Mouse (Mus musculus) kidney, postnatal 0 days (tissue): ENCODE data around the gene Ctsll3. TPM values are rescaled to one million over a fixed set of nuclear protein-coding genes. Genes with fewer than 3 reads are reported as not detected.

Experiments used
- ATAC-seq: fragments of 200-750 bp; cut with Nextera tagmentation; replicated peaks from 2 replicates; pipeline ENCODE4 v1.8.0; 2017; ENCODE audit warnings: low read depth, moderate number of reproducible peaks, moderate TSS enrichment, moderate library complexity; ENCODE audit not compliant: low FRiP score
- DNase-seq: peaks from one replicate; pipeline ENCODE4 v3.0.0-alpha.2; 2016; ENCODE audit warnings: low spot score
- H3K27ac ChIP-seq: fragments of 300-500 bp; sonication (generic); 2 replicates; pipeline ENCODE4 v1.5.1; 2014; ENCODE audit warnings: mild to moderate bottlenecking
- H3K27me3 ChIP-seq: fragments of 300-500 bp; sonication (generic); 2 replicates; pipeline ENCODE4 v1.6.1; 2014; ENCODE audit warnings: low read length, mixed read lengths; ENCODE audit not compliant: insufficient read depth
- H3K36me3 ChIP-seq: fragments of 300-500 bp; sonication (generic); 2 replicates; pipeline ENCODE4 v1.6.1; 2014; ENCODE audit warnings: low read length, mixed read lengths; ENCODE audit not compliant: insufficient read depth
- H3K4me1 ChIP-seq: fragments of 300-500 bp; sonication (generic); replicated peaks from 2 replicates; pipeline ENCODE4 v1.6.1; 2014; ENCODE audit warnings: antibody characterized with exemption, low read length, mixed read lengths; ENCODE audit not compliant: insufficient read depth
- H3K4me2 ChIP-seq: fragments of 300-500 bp; sonication (generic); 2 replicates; pipeline ENCODE4 v1.6.1; 2014; ENCODE audit warnings: mild to moderate bottlenecking, low read length, moderate library complexity, mixed read lengths
- H3K4me3 ChIP-seq: fragments of 300-500 bp; sonication (generic); replicated peaks from 2 replicates; pipeline ENCODE4 v1.5.1; 2014; ENCODE audit warnings: low read depth, low read length
- H3K9ac ChIP-seq: fragments of 300-500 bp; sonication (generic); 2 replicates; pipeline ENCODE4 v1.6.1; 2014; ENCODE audit warnings: low read depth, low read length
- H3K9me3 ChIP-seq: fragments of 300-500 bp; sonication (generic); replicated peaks from 2 replicates; pipeline ENCODE4 v1.6.1; 2016; ENCODE audit warnings: low read length, inconsistent platforms, mixed read lengths
- CTCF ChIP-seq: IDR thresholded peaks from 2 replicates; pipeline ENCODE4 v1.5.1; 2016; ENCODE audit warnings: antibody characterized with exemption, low read depth, mild to moderate bottlenecking, moderate library complexity
- WGBS: fragments of 180-500 bp; shearing (Covaris S2); extraction: QIAGEN DNeasy Blood & Tissue Kit; methylation state at CpG from one replicate; pipeline ENCODE4 v1.1.7; 2014; 5-methylcytosine and 5-hydroxymethylcytosine counted together
- polyA plus RNA-seq: library from polyadenylated mRNA; unstranded; fragments of >200 nt; fragmentation: Nextera tagmentation; extraction: Ambion mirVana; gene quantifications from 2 replicates; pipeline ENCODE4 v1.2.1, GENCODE M21; 2015

Ctsll3 gene
- polyA plus RNA-seq, 1 experiment from 2014 or later, result not detected

GRCm38 (mm10) chr13:60753216-60753615 lies 49.4 kb downstream of the Ctsll3 start:
- Histone ChIP-seq H3K36me3 (peaks cover 36% of the 10 kb centered on the region), H3K9ac (no peak overlapping the region), H3K4me2 (no peak overlapping the region), H3K27ac (no peak overlapping the region), H3K4me3 (no peak overlapping the region), H3K4me1 (no peaks in the 10 kb centered on the region), H3K27me3 (no peaks in the 10 kb centered on the region), H3K9me3 (no peaks in the 10 kb centered on the region)
- 95% methylated on average over 6 of the region's 6 CpGs for WGBS
- DNase-seq (no peak), ATAC-seq (no peak)
- no peak for TF ChIP-seq CTCF

GRCm38 (mm10) chr13:60750930-60751329 lies 51.7 kb downstream of the Ctsll3 start:
- no peak overlapping the region for H3K4me2 ChIP-seq
- WGBS, result 71% methylated on average over 7 of the region's 7 CpGs
- H3K4me1 ChIP-seq, result no peaks in the 10 kb centered on the region
- peaks cover 30% of the 10 kb centered on the region for H3K36me3 ChIP-seq
- TF ChIP-seq CTCF, result no peak
- H3K9me3 ChIP-seq, result no peaks in the 10 kb centered on the region
- ATAC-seq (no peak), DNase-seq (no peak)
- H3K4me3 ChIP-seq, result no peak overlapping the region
- no peak overlapping the region for H3K9ac ChIP-seq
- no peak overlapping the region for H3K27ac ChIP-seq
- H3K27me3 ChIP-seq, result no peaks in the 10 kb centered on the region

- H3K27me3 ChIP-seq, result no peaks in the 10 kb centered on the region
- no peak overlapping the region for H3K9ac ChIP-seq
- no peaks in the 10 kb centered on the region for H3K9me3 ChIP-seq
- no peak overlapping the region for H3K4me3 ChIP-seq
- 89% methylated on average over 2 of the region's 2 CpGs for WGBS
- H3K4me1 ChIP-seq, result no peaks in the 10 kb centered on the region
- peaks cover 28% of the 10 kb centered on the region for H3K36me3 ChIP-seq
- peak; percentile 57 for DNase-seq
- ATAC-seq, result no peak
- peak; percentile 75 for TF ChIP-seq CTCF
- H3K4me2 ChIP-seq, result no peak overlapping the region
- no peak overlapping the region for H3K27ac ChIP-seq
These were observed 54.1 kb downstream of the Ctsll3 start for GRCm38 (mm10) chr13:60748556-60748955.

Other genes with a start within 250 kb of the Ctsll3 start
- 21.4 and 22.1 TPM in 2 replicates for gene Dapk1, start 200.9 kb downstream of the Ctsll3 start, polyA plus RNA-seq
- gene BC051665, start 16.5 kb downstream of the Ctsll3 start, polyA plus RNA-seq, result not detected in 2 replicates
- gene 4930486L24Rik, start 61.6 kb upstream of the Ctsll3 start, polyA plus RNA-seq, result 0.22 TPM in 1 of 2 replicates, not detected in the other
- gene Gm49392, start 94.0 kb upstream of the Ctsll3 start, polyA plus RNA-seq, result 0.18 TPM in 1 of 2 replicates, not detected in the other
- gene Ctla2b, start 94.6 kb upstream of the Ctsll3 start, polyA plus RNA-seq, result 3.6 and 4.8 TPM in 2 replicates
- not detected in 2 replicates for gene Tpbpb, start 102.0 kb upstream of the Ctsll3 start, polyA plus RNA-seq
- gene Gm49393, start 132.7 kb upstream of the Ctsll3 start, polyA plus RNA-seq, result not detected in 2 replicates
- 0.66 and 2.6 TPM in 2 replicates for gene Gm49391, start 133.7 kb upstream of the Ctsll3 start, polyA plus RNA-seq
- 33.9 and 42.9 TPM in 2 replicates for gene Ctla2a, start 133.8 kb upstream of the Ctsll3 start, polyA plus RNA-seq
- gene Tpbpa, start 139.1 kb upstream of the Ctsll3 start, polyA plus RNA-seq, result not detected in 2 replicates
- gene Ctsj, start 203.1 kb upstream of the Ctsll3 start, polyA plus RNA-seq, result not detected in 2 replicates
- gene Ctsq, start 237.8 kb upstream of the Ctsll3 start, polyA plus RNA-seq, result not detected in 2 replicates